Mouse (Mus musculus) splenic B cell, adult 2 months (primary cell): ENCODE results near the gene Tm9sf4.
A peak's percentile ranks its signal among the peaks of the same experiment; 100 is the strongest.

Experiments
- DNase-seq: peaks from one replicate; pipeline ENCODE4 v3.0.0-alpha.2; 2011; ENCODE audit warnings: low read depth, low spot score
- H3K27me3 ChIP-seq: 2 replicates; pipeline ENCODE4 v1.6.1; 2012; ENCODE audit warnings: mild to moderate bottlenecking, low read length, moderate library complexity, mixed read lengths; ENCODE audit not compliant: control insufficient read depth, poor library complexity, insufficient read depth, severe bottlenecking
- H3K36me3 ChIP-seq: 2 replicates; pipeline ENCODE4 v1.6.1; 2012; ENCODE audit warnings: mild to moderate bottlenecking, low read length, moderate library complexity, mixed read lengths; ENCODE audit not compliant: control insufficient read depth, poor library complexity, insufficient read depth, severe bottlenecking

The Tm9sf4 gene

DNA sequence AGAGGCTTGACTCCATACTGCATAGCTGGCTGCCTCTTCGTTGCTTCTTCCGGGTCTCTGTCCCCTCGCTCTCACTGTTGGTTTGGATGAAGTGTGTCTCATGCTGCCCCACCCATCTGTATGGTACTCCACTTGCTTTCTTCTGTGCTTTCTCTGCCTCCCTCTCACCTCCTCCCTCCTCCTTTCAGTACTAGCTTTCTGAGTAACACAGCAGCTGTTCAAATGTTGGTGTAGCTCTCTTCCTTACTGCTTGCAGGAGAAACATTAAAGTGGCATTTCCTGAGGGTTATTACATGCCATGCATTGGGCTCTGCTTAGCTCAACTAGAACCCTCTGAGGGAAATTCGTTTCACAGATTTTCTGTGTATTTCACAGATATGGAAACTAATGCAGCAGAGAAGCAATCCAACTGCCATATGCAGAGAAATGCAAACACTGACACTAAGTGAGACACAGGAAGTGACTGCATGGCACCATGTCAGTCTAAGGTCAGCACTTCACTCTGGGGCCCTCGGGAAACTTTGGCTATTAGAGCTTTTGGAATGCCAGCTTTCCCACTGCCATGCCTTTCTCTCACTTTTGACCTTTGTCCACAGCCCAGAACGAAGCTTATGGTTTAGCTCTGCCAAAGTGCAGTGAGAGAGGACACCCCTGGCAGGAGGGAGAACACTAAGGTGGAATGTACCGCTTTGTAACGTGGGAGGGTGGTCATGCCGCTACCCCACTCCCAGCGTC lies 18.2 kb downstream of the Tm9sf4 start:
- no peaks in the 10 kb centered on the region for H3K27me3 ChIP-seq
- no peak for DNase-seq
- H3K36me3 ChIP-seq, result no peaks in the 10 kb centered on the region; the same call in none of the 2 replicates

- Histone ChIP-seq H3K27me3 (no peaks in the 10 kb centered on the region), H3K36me3 (no peaks in the 10 kb centered on the region; the same call in none of the 2 replicates)
- DNase-seq, result no peak
Observed at GRCm38 (mm10) chr2:153179961-153180360, 18.9 kb downstream of the Tm9sf4 start.

GRCm38 (mm10) chr2:153186176-153186591 lies 25.1 kb downstream of the Tm9sf4 start:
- DNase-seq, result no peak
- Histone ChIP-seq H3K36me3 (peaks cover 8% of the 10 kb centered on the region; the same call in 1 of the 2 replicates), H3K27me3 (no peaks in the 10 kb centered on the region)

GRCm38 (mm10) chr2:153187848-153188247 lies 26.7 kb downstream of the Tm9sf4 start:
- peaks cover 11% of the 10 kb centered on the region; the same call in 1 of the 2 replicates for H3K36me3 ChIP-seq
- no peak for DNase-seq
- H3K27me3 ChIP-seq, result no peaks in the 10 kb centered on the region

DNA sequence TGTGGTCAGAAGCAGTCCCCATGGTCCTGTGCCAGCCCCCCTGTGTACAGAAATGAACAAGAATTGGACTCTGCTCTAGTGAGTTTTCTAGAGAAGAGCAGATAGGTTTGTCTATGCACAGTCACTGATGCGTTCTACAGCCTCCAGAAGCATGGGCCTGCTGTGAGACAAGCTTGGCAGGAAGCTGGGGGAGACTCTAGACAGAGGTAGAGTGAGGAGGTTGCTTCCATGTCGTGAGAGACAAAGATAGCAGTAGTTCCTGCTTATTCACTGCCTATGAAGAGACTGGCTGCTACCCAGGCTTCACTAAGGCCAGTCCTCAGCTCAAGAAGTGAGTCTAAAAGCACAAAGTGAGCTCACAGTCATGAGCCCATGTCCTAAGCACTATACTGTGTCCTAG lies 30.1 kb downstream of the Tm9sf4 start:
- H3K27me3 ChIP-seq, result no peaks in the 10 kb centered on the region
- no peak for DNase-seq
- peaks cover 18% of the 10 kb centered on the region; the same call in 1 of the 2 replicates for H3K36me3 ChIP-seq

DNA sequence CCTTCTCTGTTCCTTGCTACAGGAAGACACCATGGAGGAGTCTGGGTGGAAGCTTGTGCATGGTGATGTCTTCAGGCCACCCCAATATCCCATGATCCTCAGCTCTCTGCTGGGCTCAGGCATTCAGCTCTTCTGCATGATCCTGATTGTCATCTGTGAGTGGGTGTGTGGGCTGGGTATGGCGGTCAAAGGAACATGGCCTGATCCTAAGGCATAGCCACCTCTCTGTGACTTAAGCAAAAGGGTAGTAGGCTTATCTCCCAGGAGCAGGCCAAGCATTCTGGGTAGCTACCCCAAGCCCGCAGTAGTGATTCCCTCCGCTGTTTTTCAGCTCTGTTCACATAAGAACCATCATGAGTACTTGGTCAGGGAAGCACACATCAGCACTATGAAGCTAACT lies 33.2 kb downstream of the Tm9sf4 start:
- Histone ChIP-seq H3K36me3 (peaks cover 15% of the 10 kb centered on the region; the same call in 1 of the 2 replicates), H3K27me3 (no peaks in the 10 kb centered on the region)
- no peak for DNase-seq

DNA sequence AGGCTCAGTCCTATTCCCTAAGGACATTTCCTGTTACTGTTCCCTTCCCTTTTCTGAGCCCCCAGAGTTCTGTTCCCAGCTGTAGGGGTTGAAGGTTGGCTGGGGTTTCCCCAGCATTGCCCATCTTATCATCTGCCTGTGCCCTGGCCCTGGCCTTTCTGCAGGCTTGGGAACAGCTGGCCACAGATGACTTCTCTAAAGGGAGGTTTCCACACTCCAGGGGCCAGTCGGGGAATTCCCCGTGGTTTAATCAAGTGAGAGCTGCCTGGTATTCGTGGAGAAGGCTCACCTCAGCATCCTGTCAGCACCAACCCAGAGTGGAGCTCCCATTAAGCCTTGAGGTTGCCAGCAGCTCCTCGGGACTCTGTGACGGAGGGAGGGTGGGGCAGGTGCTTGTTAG lies 37.4 kb downstream of the Tm9sf4 start:
- H3K27me3 ChIP-seq, result no peaks in the 10 kb centered on the region
- peaks cover 9% of the 10 kb centered on the region for H3K36me3 ChIP-seq
- no peak for DNase-seq

GRCm38 (mm10) chr2:153199114-153199513 lies 38.0 kb downstream of the Tm9sf4 start:
- Histone ChIP-seq H3K36me3 (peaks cover 9% of the 10 kb centered on the region), H3K27me3 (no peaks in the 10 kb centered on the region)
- DNase-seq, result no peak

DNA sequence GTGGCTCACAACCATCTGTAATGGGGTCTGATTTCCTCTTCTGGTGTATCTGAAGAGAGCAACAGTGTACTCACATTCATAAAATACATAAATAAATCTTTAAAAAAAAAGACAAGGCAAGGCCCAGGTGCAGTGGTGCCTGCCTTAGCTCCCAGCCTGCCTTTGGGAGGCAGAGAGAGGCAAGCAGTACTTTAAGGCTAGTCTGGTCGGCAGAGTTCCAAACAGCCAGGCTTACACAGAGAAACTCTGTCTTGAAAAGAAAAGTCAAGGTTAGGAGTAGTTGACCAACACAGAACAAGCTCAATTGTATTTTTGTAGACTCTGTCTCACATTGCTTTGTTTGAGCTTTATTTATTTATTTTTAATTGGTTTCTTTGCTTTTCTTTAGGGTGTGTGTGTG lies 41.7 kb downstream of the Tm9sf4 start:
- Histone ChIP-seq H3K36me3 (peaks cover 5% of the 10 kb centered on the region), H3K27me3 (no peaks in the 10 kb centered on the region)
- no peak for DNase-seq

DNA sequence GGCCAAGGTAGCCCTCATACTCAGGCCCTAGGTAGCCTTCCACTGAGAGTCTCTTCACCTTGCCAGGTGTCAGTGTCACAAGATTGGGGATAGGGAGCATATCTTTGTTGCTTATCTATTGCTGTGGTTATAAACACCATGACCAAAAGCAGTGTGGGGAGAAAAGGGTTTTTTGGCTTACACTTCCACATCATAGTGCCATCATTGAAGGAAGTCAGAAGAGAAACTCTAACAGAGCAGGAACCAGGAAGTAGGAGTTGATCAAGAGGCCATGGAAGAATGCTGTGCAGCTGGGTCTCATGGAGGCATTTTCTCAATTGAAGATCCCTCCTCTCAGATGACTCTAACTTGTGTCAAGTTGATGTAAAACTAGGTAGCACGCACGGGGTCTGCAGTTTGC lies 47.0 kb downstream of the Tm9sf4 start:
- no peaks in the 10 kb centered on the region for H3K27me3 ChIP-seq
- peaks cover 4% of the 10 kb centered on the region for H3K36me3 ChIP-seq
- DNase-seq, result no peak

GRCm38 (mm10) chr2:153209286-153209685 lies 48.2 kb downstream of the Tm9sf4 start:
- no peak for DNase-seq
- Histone ChIP-seq H3K27me3 (no peaks in the 10 kb centered on the region), H3K36me3 (peaks cover 4% of the 10 kb centered on the region)

- Histone ChIP-seq H3K27me3 (no peaks in the 10 kb centered on the region), H3K36me3 (0 out of 2 replicates have a peak, but pooled peaks cover 1% of the 10 kb centered on the region)
- DNase-seq, result no peak
Observed at GRCm38 (mm10) chr2:153211451-153211850, 50.3 kb downstream of the Tm9sf4 start.

GRCm38 (mm10) chr2:153213351-153213750 lies 52.2 kb downstream of the Tm9sf4 start:
- Histone ChIP-seq H3K36me3 (0 out of 2 replicates have a peak, but pooled peaks cover 1% of the 10 kb centered on the region), H3K27me3 (no peaks in the 10 kb centered on the region)
- DNase-seq, result no peak

GRCm38 (mm10) chr2:153214771-153215259 lies 53.7 kb downstream of the Tm9sf4 start:
- H3K36me3 ChIP-seq, result 0 out of 2 replicates have a peak, but pooled peaks cover 1% of the 10 kb centered on the region
- DNase-seq, result peak; percentile 69
- H3K27me3 ChIP-seq, result no peaks in the 10 kb centered on the region; the same call in 1 of the 2 replicates

- Histone ChIP-seq H3K36me3 (no peaks in the 10 kb centered on the region), H3K27me3 (no peaks in the 10 kb centered on the region; the same call in 1 of the 2 replicates)
- DNase-seq, result no peak
Observed at GRCm38 (mm10) chr2:153215421-153215820, 54.3 kb downstream of the Tm9sf4 start.
